Mouse (Mus musculus): Measurements from ENCODE around the gene Ston2.

DNA sequence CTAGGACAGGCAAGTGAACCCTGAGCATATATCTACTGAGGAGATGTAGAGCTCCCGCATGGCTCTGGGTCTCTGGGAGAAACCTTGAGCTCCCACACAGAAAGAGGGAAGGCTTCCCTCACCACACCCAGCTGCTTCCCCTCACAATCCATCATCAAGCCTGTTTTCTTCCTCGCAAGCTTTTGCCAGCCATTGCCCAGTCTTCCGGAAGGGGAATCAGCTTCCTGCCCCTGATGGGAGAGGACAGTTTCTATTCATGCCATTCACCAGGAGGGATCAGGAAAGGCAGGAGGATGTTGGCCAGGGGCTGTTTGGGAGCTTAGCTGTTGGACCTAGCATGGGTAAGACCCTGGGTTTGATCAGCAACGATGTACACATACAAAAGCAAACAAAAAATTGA, 8.6 kb upstream of the Ston2 start:
- TF ChIP-seq POLR2A (IDR thresholded peaks at IDR 0.05; ENCODE audit: extremely low read depth, insufficient read depth, low read length) (no peak), CTCF (IDR thresholded peaks at IDR 0.05; ENCODE audit: low read depth, low read length) (no peak)

All from liver, adult 2 months (tissue).